Mouse (Mus musculus) heart, adult 9 months (tissue): Measurements from ENCODE around the gene Casc1.
"Not testable (repeated sequence)": the region's sequence is repeated elsewhere in the genome, so short reads cannot be mapped to it uniquely, and the experiment has no call there.

ENCODE experiments used
- DNase-seq, 2 experiments: peaks; one replicate each; pipeline ENCODE4 v3.0.0; 2022; ENCODE audit warnings: low spot score in 2 of 2

The Casc1 gene

GRCm38 (mm10) chr6:145136831-145137230, 74.0 kb downstream of the Casc1 start:
- DNase-seq, result no peak

GRCm38 (mm10) chr6:145135804-145136203, 75.0 kb downstream of the Casc1 start:
- DNase-seq, result peak in 1 of 2 experiments; percentile 12

GRCm38 (mm10) chr6:145135295-145135694, 75.5 kb downstream of the Casc1 start:
- DNase-seq, result no peak

- DNase-seq, result not testable (repeated sequence)
These were observed 77.8 kb downstream of the Casc1 start for GRCm38 (mm10) chr6:145132969-145133368.

- no peak for DNase-seq
These were observed 78.8 kb downstream of the Casc1 start for GRCm38 (mm10) chr6:145131991-145132390.

GRCm38 (mm10) chr6:145129563-145129962, 81.2 kb downstream of the Casc1 start:
- no peak for DNase-seq

- DNase-seq, result no peak
These were observed 83.2 kb downstream of the Casc1 start for GRCm38 (mm10) chr6:145127652-145128051.

- peak; percentile 59 to 61 for DNase-seq
These were observed 85.2 kb downstream of the Casc1 start for GRCm38 (mm10) chr6:145125591-145126113.
